Mouse (Mus musculus) heart, postnatal 14 days (tissue): ENCODE data around the gene Ube2d2b. TPM values are rescaled to one million over a fixed set of nuclear protein-coding genes. Genes with fewer than 3 reads are reported as not detected.

ENCODE experiments used
- DNase-seq, 2 experiments: peaks; one replicate each; pipeline ENCODE4 v3.0.0; 2021 to 2022
- intact Hi-C: fragments of 180-260 bp; cut with DNase I; formaldehyde crosslinking; loops from one replicate; pipeline ENCODE4 v1.15.1; 2025
- long read RNA-seq, 2 experiments: library from polyadenylated mRNA; stranded (forward); transcript quantifications; one replicate each; pipeline ENCODE4 v2.0.0; 2021
- total RNA-seq, 2 experiments: library from RNA; stranded (reverse); gene quantifications; 2 replicates each; pipeline ENCODE4 v1.2.3; 2021

The Ube2d2b gene
- not detected for total RNA-seq
- long read RNA-seq, experiment 1, result 0 reads
- long read RNA-seq, experiment 2, result 0 reads

- DNase-seq, result no peak
These were observed at the start of gene Ube2d2b for GRCm38 (mm10) chr5:107829998-107830560. Gene Ube2d2b (plus strand): TSS chr5:107830099.

GRCm38 (mm10) chr5:107782360-107782759, 47.5 kb upstream of the Ube2d2b start:
- no peak for DNase-seq
- intact Hi-C loops, result no loop called here

More at GRCm38 (mm10) chr5:107829998-107830560, at the start of gene Ube2d2b:
- intact Hi-C loops, result no loop called here

GRCm38 (mm10) chr5:107787682-107788443, 42.0 kb upstream of the Ube2d2b start:
- no peak for DNase-seq
- intact Hi-C loops, result loop anchor here (2.0 kb wide), 1 partner anchor 103 kb away; no protein-coding TSS in a partner anchor

GRCm38 (mm10) chr5:107789492-107789891, 40.4 kb upstream of the Ube2d2b start:
- DNase-seq, result peak; percentile 11 to 25
- intact Hi-C loops, result no loop called here

GRCm38 (mm10) chr5:107791966-107792365, 37.9 kb upstream of the Ube2d2b start:
- DNase-seq, result no peak
- intact Hi-C loops, result loop anchor here (5.0 kb wide), 2 partner anchors 75 to 180 kb away; no protein-coding TSS in a partner anchor

- intact Hi-C loops, result loop anchor here (5.0 kb wide), 2 partner anchors 75 to 180 kb away; no protein-coding TSS in a partner anchor
These were observed 37.4 kb upstream of the Ube2d2b start for GRCm38 (mm10) chr5:107792516-107792915.

GRCm38 (mm10) chr5:107793258-107793657, 36.6 kb upstream of the Ube2d2b start:
- DNase-seq, result peak in 1 of 2 experiments; percentile 6
- intact Hi-C loops, result loop anchor here (5.0 kb wide), 2 partner anchors 74 to 181 kb away; no protein-coding TSS in a partner anchor

More at GRCm38 (mm10) chr5:107792516-107792915, 37.4 kb upstream of the Ube2d2b start:
- no peak for DNase-seq

GRCm38 (mm10) chr5:107793927-107794326, 36.0 kb upstream of the Ube2d2b start:
- no peak for DNase-seq
- intact Hi-C loops, result loop anchor here (5.0 kb wide), 2 partner anchors 73 to 182 kb away; no protein-coding TSS in a partner anchor

GRCm38 (mm10) chr5:107798290-107798689, 31.6 kb upstream of the Ube2d2b start:
- intact Hi-C loops, result no loop called here
- DNase-seq, result no peak

GRCm38 (mm10) chr5:107801234-107801633, 28.7 kb upstream of the Ube2d2b start:
- intact Hi-C loops, result no loop called here
- DNase-seq, result no peak

GRCm38 (mm10) chr5:107802621-107803020, 27.3 kb upstream of the Ube2d2b start:
- no peak for DNase-seq
- intact Hi-C loops, result no loop called here

GRCm38 (mm10) chr5:107807496-107807895, 22.4 kb upstream of the Ube2d2b start:
- intact Hi-C loops, result no loop called here
- peak; percentile 46 to 61 for DNase-seq

GRCm38 (mm10) chr5:107814651-107815050, 15.2 kb upstream of the Ube2d2b start:
- DNase-seq, result no peak

GRCm38 (mm10) chr5:107822521-107822920, 7.4 kb upstream of the Ube2d2b start:
- DNase-seq, result no peak
- intact Hi-C loops, result no loop called here

More at GRCm38 (mm10) chr5:107814651-107815050, 15.2 kb upstream of the Ube2d2b start:
- intact Hi-C loops, result no loop called here

GRCm38 (mm10) chr5:107831351-107831750, 1.5 kb downstream of the Ube2d2b start:
- intact Hi-C loops, result no loop called here
- no peak for DNase-seq

- no peak for DNase-seq
- intact Hi-C loops, result no loop called here
These were observed 4.4 kb downstream of the Ube2d2b start for GRCm38 (mm10) chr5:107834287-107834686.

- intact Hi-C loops, result no loop called here
- peak; percentile 40 to 44 for DNase-seq
These were observed 9.2 kb downstream of the Ube2d2b start for GRCm38 (mm10) chr5:107838891-107839644.

GRCm38 (mm10) chr5:107840549-107841238, 10.8 kb downstream of the Ube2d2b start:
- no peak for DNase-seq

GRCm38 (mm10) chr5:107847349-107847748, 17.4 kb downstream of the Ube2d2b start:
- DNase-seq, result peak; percentile 44 to 71
- intact Hi-C loops, result no loop called here

More at GRCm38 (mm10) chr5:107840549-107841238, 10.8 kb downstream of the Ube2d2b start:
- intact Hi-C loops, result no loop called here

GRCm38 (mm10) chr5:107847817-107848216, 17.9 kb downstream of the Ube2d2b start:
- intact Hi-C loops, result no loop called here

More at GRCm38 (mm10) chr5:107847817-107848216, 17.9 kb downstream of the Ube2d2b start:
- DNase-seq, result no peak
